Mouse (Mus musculus) gastrocnemius, postnatal 14 days (tissue): Measurements from ENCODE around the gene Armc9. TPM values are rescaled to one million over a fixed set of nuclear protein-coding genes. Genes with fewer than 3 reads are reported as not detected.
A peak's percentile ranks its signal among the peaks of the same experiment; 100 is the strongest.

Experiments used
- DNase-seq: peaks from one replicate; pipeline ENCODE4 v3.0.0; 2021; ENCODE audit warnings: mixed read lengths
- intact Hi-C: fragments of 180-260 bp; cut with DNase I; formaldehyde crosslinking; loops from one replicate; pipeline ENCODE4 v1.15.1; 2025; ENCODE audit warnings: low total_unique reads
- total RNA-seq, 2 experiments: library from RNA; stranded (reverse); gene quantifications; 2 replicates each; pipeline ENCODE4 v1.2.3; 2021

Armc9 gene
- total RNA-seq, 2 experiments from 2014 or later: 2.5 to 2.6 TPM

DNA sequence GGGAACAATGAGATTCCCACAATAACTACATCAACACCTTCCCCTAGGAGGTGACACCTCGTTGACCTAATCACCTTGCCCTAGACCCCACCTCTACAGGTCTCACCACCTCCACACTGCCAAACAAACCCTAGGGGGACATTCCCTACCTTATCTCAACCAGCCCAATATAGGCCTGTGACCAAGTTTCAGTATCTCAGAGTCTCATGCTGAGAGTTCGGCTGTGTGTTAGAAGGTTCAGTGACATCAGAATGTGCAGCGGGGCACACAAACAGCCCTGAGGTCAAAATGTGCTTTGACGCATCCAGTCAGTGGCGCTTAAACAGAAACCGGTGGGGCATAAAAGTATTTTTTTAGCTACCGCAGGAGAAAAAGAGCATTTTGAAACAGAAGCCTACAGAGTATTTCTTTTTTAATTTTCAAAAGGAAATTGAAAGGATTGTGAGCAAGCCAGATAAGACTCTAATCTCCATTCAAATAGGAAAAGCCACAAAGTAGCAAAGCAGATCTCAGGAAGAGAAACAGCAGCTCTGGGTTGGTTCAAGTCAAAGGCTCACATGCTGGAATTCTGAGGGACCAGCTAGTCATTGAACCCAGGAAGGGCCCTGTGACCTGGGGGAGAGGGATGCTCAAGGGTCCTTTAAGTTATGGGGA lies 103.7 kb downstream of the Armc9 start:
- DNase-seq: no peak
- intact Hi-C loops: no loop called here

- intact Hi-C loops: no loop called here
- DNase-seq: no peak
These were observed 109.2 kb downstream of the Armc9 start for GRCm38 (mm10) chr1:86263564-86264339.

DNA sequence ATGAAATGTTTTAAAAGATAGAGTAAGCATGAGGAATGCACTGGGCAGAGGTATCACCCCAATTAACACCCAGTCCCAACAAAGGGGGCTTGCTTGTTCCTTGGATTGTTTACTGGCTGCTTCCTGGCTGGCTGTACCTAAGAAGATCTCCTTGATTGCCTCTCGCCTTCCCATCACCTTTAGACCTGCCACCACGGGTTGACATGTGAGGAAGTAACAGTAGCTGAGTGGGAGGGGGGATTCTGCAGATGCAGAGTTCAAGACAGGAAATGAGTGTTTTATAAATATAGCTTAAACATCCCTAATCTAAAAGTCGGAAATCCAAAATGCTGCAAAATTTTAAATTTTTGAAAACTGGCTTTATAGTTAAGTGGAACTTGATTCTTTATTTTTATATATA lies 110.5 kb downstream of the Armc9 start:
- no peak for DNase-seq
- intact Hi-C loops: no loop called here

- intact Hi-C loops: no loop called here
- DNase-seq: no peak
These were observed 114.1 kb downstream of the Armc9 start for GRCm38 (mm10) chr1:86268492-86269189.

DNA sequence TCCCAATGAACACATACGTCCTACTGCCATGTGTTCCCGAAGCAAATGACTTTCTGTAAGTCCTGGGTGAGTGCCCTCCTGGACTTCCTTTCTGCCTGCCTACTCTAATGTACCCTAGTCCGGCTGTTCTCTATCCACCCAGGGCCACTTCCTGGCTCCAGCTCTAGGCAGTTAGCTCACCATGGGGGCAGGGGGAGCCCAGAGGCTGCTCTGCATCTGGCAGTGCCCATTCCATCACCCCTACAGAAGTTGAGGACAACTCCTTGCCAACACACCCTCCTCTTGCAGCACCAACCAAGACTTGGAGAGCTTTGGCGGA lies 114.6 kb downstream of the Armc9 start:
- intact Hi-C loops: no loop called here

GRCm38 (mm10) chr1:86271707-86272106 lies 117.1 kb downstream of the Armc9 start:
- intact Hi-C loops: no loop called here
- no peak for DNase-seq

More for the DNA sequence above, 114.6 kb downstream of the Armc9 start:
- no peak for DNase-seq

- no peak for DNase-seq
These were observed 122.5 kb downstream of the Armc9 start for GRCm38 (mm10) chr1:86277055-86277454.

GRCm38 (mm10) chr1:86281781-86282536 lies 127.4 kb downstream of the Armc9 start:
- no peak for DNase-seq
- intact Hi-C loops: no loop called here

More at GRCm38 (mm10) chr1:86277055-86277454, 122.5 kb downstream of the Armc9 start:
- intact Hi-C loops: no loop called here

DNA sequence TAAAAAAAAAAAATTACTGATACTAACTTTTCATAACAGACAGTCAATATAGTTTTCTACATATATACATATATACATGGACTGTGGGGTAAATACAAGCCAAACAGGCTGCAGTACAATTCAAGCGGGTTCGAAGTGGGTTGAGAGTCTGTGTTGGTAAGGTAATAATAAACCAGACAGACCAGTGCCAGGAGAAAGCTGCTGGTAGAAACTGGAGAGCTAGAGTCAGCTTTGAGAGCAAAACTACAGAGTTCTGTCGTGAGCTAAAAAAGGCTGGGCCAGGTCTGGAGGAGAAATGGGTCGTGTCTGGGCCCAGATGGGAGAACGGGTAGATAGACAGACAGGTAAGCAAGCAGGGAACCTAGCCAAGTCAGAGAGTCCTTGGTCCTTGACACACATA lies 129.5 kb downstream of the Armc9 start:
- intact Hi-C loops: no loop called here
- no peak for DNase-seq

DNA sequence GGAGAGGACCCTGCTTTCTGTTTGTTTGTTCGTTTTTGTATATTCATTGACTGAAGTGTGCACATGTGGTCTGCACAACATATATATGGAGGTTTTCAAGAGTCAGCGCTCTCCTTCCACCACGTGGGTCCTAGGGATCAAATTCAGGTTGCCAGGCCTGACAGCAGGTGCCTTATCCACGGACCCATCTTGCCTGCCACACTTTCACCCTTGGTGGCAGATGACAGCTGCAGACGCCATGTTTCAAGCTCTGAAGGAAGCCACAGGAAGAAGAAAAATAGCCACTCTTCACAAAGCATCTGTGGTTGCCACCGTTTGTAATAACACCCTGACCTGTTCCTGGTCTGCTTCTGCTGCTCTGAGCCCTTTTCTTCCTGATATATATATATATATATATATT lies 130.7 kb downstream of the Armc9 start:
- intact Hi-C loops: no loop called here
- no peak for DNase-seq

DNA sequence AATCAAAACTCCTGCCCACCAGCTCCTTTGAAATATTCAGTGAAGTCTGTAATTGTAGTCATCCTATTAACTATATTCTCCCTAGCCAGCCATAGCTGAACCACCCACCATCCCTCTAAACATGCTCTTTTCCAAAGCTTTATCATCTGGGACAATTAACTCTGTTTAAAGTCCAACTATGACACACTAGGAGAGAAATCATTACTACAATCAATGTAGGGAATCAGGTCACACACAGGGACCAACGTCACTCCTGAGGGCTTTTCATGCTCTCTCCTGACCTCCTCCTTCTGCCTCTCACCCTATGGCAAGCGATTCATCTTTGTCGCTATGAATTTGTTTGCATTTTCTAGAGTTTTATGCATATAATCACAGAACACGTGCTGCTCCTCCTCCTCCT lies 132.9 kb downstream of the Armc9 start:
- no peak for DNase-seq
- intact Hi-C loops: no loop called here

DNA sequence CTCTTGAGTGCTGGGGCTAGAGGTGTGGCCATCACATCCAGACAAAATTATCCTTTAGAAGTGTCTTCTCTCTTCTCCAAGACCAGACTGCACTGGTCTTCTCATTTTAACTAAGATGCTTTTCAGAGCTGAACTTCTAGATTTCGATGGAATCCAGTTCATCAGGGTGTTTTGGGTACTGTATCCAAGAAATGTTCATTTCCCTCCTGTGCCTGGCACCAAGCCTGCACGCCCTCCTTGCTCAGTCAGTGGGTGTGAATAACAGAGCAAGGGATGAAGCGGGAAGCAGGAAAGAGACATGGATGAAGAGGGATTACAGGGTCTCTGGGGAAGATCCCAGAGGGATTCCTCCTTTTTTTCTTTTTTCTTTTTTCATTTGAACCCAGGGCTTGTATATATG lies 135.9 kb downstream of the Armc9 start:
- intact Hi-C loops: no loop called here

DNA sequence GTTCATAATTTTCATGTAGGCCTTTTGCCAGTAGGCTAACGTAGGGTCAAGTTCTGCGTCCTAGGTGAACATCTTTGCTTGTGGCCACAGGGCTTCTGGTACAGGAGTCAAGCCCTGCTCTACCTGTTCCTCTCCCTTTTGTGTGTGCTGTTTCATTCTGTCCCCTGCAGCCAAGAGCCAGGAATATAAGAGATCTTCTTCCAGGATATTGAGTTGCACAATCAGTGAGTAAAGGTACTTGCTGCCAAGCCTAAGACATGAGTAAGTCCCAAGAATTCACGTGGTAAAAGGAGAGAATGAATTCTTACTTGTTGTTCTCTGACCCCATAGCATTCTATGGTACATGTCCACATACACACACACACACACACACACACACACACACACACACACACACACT lies 138.5 kb downstream of the Armc9 start:
- DNase-seq: no peak

More for the DNA sequence above, 135.9 kb downstream of the Armc9 start:
- no peak for DNase-seq

GRCm38 (mm10) chr1:86293868-86294267 lies 139.3 kb downstream of the Armc9 start:
- intact Hi-C loops: no loop called here
- DNase-seq: no peak

More for the DNA sequence above, 138.5 kb downstream of the Armc9 start:
- intact Hi-C loops: no loop called here

- no peak for DNase-seq
- intact Hi-C loops: no loop called here
These were observed 139.9 kb downstream of the Armc9 start for GRCm38 (mm10) chr1:86294472-86294871.

GRCm38 (mm10) chr1:86300093-86300492 lies 145.5 kb downstream of the Armc9 start:
- intact Hi-C loops: no loop called here
- no peak for DNase-seq

- peak; percentile 25 for DNase-seq
- intact Hi-C loops: no loop called here
These were observed 146.2 kb downstream of the Armc9 start for GRCm38 (mm10) chr1:86300731-86301130.

DNA sequence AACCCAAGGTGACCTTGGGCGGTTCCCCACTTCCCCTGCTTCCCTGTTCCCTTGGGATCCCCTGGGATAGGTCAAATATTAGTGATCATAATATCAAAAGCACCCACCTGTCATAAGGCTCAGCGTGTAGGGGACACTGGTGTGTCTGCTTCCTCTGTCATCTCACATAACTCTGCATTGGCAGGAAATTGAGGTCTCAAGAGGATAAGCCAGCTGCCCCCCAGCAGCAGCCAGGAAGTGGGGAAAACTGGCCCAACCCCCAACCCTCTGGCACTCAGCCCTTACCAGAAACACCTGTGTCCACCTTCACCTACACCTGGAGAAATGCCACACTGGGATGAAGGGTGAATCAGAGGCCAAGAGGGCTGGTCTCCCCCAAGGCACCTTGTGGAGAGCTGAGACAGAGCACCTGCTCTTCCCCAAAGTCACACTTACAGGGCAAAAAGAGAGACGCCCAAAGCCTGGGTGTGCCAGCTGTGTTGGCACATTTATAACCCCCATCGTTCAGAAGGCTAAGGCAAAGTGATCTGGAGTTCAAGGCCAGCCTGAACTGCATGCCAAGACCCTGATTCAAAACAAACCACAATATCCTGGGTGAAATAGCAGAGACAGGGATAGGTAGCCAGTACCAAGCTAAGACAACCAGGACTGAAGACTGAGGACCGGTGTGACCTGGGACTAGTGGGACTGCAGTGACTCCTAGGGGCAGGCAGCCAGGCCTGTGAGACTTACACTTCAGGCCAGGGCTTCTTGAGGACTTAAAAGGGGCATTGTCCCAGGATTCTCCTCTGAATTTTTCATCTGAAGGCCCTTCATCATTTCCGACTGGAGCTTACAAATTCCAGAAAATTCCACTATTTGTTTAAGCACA lies 146.9 kb downstream of the Armc9 start:
- intact Hi-C loops: no loop called here
- no peak for DNase-seq

- DNase-seq: no peak
These were observed 148.0 kb downstream of the Armc9 start, which contains the start of gene B3gnt7 for GRCm38 (mm10) chr1:86302532-86302931. Gene B3gnt7, plus strand, starts transcription at chr1:86302832.

More at GRCm38 (mm10) chr1:86302532-86302931, 148.0 kb downstream of the Armc9 start, which contains the start of gene B3gnt7:
- intact Hi-C loops: no loop called here
